Mouse (Mus musculus): ENCODE results near the gene Cacna1c.

Cacna1c gene

DNA sequence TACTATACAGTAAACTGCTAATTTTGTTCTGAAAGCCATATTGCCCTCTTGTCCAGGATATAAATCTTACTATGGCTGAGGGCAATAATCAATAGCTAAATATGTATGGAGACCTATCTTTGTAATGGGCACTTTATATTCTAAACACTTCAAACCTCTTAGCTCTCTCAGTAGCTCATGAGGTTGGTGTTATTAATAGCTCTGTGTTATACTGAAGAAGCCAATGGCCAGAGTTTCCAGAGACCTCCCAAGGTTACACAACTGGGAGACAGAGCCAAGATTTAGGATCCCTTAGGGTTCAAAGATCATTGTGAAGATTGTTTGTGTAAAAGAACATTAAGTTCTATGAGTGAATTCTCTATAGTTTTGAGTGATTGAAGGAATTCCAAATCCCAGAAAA is 30.5 kb downstream of the Cacna1c start:
- no peak for DNase-seq (ENCODE audit: extremely low read depth, low read depth)

DNA sequence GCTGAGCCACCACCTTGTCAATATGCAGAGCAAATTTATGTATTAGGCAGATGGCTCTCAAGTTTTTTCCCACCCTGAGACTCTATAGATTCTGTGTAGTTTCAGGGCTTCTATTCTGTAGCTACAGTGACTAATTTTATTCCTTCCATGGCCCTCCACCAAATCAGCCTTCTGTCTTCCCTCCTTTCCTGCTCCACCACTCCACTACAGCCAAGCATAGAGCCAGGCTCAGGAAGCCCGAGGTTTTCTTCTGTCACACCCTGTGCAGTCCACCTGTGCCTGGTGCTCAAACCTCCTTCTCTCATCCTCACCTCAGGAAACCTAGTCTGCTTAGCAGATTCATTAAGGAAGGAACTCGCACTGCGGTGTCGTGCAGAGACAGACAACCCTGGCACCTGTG is 51.1 kb downstream of the Cacna1c start:
- no peak for DNase-seq (ENCODE audit: extremely low read depth, low read depth)

DNA sequence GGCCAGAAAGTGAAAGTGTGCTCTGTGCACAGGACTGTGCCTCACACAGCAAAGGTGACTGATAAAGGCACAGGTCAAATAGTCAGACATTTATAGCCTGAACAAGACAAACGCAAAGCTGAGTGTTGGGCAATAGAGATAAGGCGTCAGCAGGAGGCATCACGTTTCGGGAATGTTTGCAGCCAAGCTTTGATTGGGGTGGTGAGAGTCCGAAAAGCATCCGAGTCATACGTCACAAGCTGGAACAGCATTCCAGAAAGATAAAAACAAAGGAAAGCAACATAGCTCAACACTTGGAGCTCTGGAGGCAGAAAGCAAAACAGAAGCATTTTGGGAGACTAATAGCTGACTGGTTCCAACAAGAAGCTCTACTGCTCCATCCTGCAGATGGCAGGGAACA is 56.7 kb downstream of the Cacna1c start:
- no peak for DNase-seq (ENCODE audit: extremely low read depth, low read depth)

DNA sequence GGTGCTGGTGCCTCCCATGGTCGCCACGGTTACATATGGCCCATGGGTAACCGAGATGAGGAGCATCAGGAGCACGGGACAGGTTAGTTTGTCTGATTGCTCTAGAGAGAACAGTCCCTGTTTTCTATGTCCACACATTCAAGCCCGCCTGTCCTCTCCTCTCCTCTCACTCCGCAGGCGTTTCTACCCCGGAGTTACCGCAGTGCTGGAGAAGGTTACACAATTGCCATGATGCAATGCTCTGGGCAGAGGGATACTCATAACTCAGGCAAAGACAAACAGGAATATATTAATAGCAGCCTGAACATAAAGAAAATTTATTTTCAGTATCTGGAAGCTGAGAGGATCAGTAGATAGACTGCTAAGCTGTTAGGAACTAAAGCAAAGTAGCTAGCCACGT is 58.5 kb downstream of the Cacna1c start:
- no peak for DNase-seq (ENCODE audit: extremely low read depth, low read depth)

DNA sequence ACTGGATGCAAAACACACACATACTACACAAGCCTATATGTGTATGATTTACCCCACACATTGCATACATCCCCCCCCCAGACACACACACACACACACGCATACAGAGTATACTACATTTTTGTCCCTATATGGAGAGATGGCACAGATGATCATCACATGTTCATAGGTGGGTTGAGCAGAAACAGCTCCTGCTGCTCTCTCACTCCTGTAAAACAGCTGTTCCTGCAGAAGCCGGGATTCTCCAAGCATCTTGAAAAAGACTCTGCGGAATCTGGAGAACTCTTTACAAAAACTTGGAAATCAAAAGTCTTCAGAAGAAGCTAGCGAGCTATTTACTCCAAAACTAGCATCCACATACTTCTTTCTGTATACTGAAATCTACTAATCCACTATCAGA is 63.4 kb downstream of the Cacna1c start:
- no peak for DNase-seq (ENCODE audit: extremely low read depth, low read depth)

DNA sequence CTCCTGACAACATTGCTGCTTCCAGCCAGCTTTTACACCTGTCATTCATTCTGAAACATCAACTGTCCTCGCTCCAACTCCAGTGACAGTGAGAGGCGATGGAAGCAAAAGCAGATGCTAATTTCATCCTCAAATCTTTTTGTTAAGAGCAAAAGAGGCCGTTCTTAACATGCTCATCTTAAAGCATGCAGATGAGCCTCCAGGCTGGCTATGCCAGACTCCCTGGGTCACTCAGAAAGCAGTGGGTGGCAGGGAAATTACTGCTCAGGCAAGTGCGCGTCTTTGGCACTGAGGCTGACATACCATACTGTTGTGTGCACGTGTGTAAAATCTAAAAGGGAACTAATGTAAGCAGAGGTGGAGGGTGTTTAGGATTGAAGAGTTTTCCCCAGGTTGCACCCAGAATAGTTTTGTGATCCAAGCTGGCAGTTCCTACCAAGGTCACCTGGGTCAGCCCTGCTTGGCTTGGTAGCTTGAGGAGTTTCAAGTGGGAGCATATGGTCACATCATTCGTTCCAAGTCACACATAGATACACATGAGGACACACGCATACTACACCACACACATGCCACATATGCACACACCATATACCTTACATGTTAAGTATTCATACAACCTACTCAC is 64.0 kb downstream of the Cacna1c start:
- no peak for DNase-seq (ENCODE audit: extremely low read depth, low read depth)

DNA sequence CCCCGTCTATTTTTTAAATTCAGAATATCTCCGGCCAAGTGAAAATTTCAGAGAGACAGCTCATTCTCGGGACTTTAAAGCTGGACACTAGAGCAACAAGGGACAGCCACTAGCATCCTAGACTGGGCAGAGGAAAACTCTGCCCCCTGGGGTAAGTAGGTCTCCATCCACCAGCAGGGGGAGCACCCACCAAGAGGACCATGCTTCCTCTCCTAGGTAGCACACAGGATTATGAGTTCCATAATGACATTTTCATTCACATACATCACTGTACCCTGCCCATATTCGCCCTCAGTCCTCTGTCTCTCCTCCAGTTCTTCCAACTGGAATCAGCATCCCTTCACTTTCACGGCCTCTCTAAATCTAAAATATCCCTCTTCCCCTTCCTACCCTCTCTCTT is 66.6 kb downstream of the Cacna1c start:
- DNase-seq (ENCODE audit: extremely low read depth, low read depth), result peak; percentile 9

DNA sequence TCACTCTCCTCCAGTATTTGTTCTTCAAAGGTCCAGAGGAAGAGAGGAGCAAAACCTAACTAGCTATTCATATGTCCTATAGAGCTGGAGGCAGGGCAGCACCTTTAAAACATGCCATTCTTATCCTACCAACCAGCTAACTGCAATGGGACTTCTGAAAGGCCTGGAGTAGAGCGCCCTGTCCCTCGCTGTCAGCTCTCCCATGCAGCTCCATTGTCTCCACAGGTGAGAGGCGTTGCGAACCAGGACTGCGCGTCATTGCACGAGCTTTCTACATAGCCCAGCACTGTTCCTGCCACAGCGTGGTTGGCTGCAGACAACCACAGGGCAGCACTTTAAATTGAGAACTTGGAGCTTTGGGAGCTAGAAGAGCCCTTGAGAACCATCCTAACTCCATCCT is 67.7 kb downstream of the Cacna1c start:
- no peak for DNase-seq (ENCODE audit: extremely low read depth, low read depth)

DNA sequence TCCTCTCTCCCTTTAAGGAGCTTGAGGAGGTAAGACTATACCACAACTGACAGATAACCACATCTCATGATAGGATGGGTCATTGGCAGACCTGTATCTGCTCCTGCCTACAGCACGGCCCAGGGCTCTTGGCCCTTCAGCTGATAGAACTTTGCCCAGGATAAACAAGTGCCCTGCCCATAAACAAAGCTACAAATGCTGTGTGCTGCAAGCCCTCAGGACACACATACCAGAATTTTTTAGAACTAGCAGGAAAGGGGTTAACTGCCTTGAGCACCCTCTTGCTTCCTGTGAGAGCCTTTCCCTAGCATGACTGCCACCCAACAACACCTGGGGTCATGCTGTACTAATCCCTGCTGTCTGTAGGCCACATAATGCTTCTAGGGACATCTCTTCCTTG is 68.1 kb downstream of the Cacna1c start:
- no peak for DNase-seq (ENCODE audit: extremely low read depth, low read depth)

DNA sequence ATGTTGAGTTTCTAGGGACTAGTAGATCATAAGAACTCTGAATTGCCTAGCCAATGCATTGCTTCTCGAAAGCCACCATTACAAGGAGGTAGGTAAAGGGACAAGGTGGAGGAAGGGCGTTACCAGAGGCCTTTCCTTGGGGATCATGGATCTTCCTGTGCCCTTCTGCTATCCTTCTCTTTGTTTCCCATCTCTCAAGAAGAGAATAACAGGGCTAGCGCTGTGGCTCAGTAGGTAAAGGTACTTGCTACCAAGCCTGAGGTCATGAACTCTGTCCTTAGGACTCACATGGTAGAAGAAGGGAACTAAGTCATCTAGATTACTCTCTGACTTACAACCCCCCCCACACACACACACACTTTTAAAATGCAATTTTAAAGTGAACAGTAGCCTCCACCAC is 69.2 kb downstream of the Cacna1c start:
- no peak for DNase-seq (ENCODE audit: extremely low read depth, low read depth)

DNA sequence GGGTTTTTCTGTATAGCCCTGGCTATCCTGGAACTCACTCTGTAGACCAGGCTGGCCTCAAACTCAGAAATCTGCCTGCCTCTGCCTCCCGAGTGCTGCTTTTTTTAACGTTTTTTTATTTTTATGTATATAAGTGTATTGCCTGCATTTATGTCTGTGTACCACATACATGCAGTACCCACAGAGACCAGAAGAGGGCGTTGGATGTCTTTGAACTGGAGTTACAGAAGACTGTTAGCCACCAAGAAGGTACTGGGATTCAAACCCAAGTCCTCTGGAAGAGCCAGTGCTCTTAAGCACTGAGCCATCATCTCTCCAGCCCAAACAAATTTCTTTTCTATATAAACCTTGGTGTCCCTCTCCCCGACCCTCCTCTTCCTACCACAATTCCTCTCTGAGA is 77.8 kb downstream of the Cacna1c start:
- no peak for DNase-seq (ENCODE audit: extremely low read depth, low read depth)

DNA sequence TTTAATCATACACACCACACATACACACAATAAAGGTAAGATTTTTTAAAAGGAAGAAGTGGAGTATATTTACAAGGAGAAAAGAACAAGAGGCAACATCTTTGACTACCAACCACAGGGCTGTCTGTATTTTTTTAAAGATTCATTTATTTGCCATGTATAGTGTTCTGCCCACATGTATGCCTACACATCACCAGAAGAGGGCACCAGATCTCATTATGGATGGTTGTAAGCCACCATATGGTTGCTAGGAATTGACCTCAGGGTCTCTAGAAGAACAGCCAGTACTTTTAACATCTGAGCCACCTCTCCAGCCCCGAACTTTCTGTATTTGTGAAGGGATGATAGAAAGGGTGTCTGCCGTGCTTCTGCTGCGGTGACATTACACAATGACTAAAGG is 79.9 kb downstream of the Cacna1c start:
- no peak for DNase-seq (ENCODE audit: extremely low read depth, low read depth)

DNA sequence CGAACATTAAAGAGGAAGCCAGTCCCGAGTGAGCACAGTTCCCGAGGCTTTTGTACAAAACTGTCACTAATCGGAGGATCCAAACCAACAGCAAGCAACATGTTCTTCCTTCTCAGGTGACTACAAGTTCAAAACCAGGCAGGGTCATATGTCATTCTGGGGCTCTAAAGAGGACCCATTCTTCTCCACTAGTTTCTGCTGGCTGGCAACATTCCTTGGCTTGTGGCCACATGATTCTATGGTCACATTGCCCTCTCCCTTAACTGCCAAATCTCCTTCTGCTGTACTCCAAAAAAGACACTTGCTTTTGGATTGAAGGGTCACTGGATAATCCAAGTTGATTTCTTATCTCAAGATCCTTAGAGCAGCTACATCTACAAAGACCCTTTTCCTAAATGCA is 82.9 kb downstream of the Cacna1c start:
- DNase-seq (ENCODE audit: extremely low read depth, low read depth), result no peak

DNA sequence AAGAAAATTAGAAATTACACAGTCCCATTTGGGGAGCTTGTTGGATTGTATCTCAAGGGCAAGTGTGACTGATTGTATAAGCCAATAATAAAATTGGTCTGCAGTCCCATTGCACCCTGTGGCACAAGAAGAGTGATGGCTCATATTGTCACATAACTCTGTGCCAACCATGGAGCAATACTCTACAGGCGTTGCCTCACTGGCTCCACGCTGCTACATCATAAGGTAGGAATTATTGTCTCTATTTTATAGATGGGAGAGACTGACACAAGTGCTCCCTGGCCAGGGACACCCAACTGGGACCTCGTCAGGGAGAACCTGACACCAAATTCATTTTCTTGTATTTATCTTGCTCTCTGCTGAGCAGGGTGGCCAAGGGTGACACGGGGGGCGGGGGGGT is 85.8 kb downstream of the Cacna1c start:
- DNase-seq (ENCODE audit: extremely low read depth, low read depth), result no peak

DNA sequence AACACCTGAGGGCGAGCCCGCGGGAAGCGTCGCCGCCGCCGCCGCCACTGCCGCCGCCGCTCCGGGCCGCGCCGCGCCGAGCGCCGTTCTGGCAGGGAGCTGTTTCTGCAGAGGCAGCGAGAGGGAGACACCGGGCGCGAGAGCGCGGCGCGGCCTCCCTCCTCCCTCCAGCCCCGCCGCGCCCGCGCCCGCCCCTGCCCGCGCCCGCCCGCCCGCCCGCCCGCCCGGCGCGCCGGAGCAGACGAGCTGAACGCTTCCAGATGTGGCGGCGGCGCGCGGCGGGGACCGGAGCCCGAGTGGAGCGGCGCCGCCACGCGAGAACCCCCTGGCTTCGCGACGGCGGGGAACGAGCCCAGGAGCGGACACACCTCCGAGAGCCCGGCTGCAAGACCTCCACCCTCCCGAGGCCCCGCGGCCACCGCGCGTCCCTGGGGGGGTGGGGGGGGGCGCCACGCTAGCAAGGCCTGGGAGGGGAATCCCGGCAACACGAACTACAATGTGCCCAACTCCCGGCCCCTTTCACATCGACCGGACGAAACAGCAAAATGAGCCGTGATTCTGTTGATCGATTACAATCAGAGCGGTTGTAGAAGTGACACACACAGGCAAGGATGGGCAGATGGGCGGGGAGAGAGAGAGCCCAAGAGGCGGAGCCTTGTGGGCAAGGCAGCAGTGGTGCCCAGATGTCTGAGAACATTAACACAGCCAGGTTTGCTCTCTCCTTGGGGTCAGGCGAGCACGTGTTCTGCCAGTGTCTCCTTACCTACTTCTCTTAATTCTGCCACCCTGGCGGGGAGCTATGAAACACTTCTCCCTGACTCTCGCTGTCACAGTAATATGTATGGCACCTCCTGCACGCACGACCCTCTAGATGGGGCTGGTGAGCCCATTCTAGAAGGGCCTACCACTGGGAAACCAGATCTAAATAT is 87.5 kb downstream of the Cacna1c start:
- no peak for DNase-seq (ENCODE audit: extremely low read depth, low read depth)

DNA sequence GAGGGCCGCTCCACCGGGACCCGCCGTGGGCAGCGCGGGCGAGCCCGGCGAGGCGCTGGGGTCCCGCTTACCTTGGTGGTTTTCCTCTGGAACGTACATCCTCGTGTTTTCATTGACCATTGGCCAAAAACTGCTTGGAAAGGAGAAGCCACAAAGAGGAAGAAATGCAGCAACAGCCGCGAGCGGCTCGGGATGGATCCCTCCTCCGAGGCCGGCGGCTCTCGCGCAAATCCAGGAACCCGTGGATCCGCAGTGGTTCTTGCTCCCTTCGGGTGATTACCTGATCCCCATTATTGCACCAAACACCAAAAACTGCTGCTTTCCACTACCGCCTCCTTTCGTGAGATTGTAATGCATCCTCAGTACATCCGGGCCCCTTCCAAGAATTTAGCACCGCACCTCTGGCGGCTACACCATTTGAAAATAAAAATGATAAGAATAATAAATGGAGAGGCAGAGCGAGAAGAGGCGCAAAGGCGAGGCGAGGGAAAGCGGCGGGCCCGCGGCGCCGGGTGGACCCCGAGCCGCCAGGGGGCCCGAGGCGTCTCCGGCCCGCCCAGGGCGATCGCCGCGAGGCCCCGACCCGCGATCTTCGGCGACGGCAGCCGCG is 88.3 kb downstream of the Cacna1c start:
- DNase-seq (ENCODE audit: extremely low read depth, low read depth), result no peak

DNA sequence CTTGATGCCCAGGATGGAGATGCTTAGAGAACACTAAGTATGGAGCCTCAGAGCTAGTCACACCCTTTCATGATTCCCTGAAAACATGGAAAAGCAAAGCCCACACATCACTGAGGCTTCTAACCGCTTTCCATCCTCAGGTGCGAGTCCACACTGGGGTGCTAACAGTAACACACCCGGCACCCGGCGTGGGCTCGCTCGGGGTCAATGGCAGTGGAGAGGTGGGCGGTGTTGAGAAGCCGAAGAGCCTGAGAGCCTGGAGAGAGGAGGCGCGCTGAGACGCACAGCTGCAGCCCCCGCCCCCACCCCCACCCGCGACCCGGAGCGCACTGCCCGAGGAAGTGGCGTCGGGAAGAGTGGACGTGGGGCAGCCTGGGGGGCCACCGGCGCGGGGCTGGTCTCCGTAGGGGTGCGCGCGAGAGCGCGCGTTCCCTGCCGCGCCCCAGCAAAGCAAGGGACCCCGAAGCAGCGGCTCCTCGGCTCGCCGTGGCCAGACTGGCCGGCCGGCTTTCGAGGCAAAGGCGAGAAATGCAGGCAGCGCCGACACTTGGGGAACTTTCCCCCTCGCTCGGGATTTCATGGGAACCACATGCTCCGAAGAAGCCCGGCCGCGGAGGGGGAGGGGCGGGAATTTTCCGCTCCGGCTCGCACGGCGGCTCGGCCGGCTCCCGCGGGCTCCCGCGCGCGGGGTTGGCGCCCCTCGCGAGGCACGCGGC is 88.9 kb downstream of the Cacna1c start:
- DNase-seq (ENCODE audit: extremely low read depth, low read depth), result no peak

DNA sequence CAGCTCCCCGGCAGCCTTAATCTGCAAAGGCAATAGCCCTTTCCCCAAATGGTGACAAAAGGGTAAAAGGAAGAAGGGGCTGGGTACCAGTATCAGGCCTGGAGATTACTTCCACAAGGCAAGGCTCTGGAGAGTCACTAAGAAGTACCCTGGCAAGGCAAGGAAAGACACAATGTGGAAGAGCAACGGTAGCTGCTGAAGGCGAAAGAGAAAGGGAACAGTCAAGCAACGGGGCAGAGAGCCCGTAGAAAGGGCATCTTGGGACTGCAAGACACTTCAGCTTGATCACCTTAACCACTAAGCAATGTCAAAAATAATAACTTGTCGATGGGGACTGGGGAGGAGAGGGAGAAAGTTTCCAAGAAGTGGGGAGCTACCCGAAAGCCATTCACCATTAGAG is 89.5 kb downstream of the Cacna1c start:
- DNase-seq (ENCODE audit: extremely low read depth, low read depth), result no peak

DNA sequence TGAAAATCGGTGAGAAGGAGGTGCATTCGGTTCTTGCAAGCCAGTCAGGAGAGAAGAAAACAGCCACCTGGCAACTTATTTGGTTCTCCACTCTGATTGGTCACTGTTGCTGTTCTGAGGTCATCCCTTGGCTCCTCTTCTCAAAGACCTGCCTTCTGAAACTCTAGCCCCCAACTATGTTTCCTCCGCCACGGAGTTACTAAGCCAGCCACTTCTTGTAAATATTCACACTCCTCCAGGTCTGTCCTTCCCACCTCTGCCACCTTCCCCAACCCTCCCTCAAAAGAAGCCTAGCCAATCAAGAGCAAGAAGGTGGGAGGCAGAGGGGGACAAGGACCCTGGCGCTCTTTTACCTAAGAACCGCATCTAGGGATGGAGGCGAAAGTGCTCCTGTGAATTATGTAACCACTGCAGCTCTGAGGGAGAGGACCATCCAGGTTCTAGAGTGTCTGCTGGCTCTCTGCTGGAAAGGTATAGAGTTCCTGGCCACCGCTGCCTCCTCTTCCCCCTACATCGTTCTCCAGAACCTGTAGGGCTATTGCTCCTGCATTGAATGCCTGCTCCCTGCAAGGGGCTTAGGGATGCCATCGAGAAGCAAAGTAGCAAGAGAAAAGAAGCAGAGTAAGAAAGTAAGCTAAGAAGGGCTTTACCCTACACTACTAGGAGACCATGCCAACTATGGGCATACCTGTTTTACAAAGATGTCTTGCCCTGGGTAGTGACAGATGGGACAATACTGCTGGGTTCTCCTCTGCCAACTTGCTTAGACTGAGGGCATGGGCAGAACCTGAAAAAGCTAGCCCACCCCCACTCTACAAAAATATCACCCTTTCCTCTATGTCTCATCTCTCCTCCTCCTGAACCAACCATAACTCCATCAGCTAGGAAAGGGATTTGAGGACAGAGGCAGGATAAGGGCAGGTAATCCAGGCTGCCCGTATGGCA is 90.3 kb downstream of the Cacna1c start:
- DNase-seq (ENCODE audit: extremely low read depth, low read depth), result no peak

DNA sequence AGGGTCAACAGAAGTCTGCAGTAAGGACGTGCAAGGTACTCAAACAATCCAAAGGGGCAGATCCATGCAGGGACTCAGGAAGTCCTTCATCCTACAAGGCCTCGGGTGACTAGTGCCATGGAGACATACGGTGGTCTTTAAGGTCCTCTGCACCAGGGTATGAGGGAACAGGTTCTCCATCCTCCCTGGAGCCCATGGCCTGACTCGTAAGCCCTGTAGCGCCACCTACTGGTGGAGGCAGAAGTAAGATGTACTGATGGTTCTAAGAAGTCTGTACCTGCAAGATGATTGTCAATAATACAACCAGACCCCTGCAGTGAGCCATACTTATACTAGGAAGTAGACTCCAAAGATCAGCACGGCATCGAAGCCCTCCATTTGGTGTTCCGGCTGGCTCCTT is 92.0 kb downstream of the Cacna1c start:
- peak; percentile 32 for DNase-seq (ENCODE audit: extremely low read depth, low read depth)

DNA sequence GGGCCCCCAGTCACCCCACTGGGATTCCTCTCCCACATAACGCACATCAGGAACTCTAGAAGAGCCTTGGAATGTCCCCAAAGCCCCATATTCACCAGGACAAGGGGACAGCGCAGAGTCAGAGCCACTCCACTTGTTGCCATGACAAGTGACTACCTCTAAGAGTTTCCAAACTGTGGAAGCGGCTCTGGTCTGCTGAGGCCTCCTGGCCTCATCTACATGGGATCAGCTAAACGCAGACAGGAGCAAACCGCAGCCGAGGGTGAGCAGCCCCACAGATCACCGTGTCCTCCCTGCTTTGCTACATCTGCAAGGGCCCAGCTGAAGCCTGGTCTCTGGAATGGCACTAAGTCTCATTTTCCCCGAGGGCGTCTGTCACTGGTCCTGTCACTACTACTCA is 93.3 kb downstream of the Cacna1c start:
- DNase-seq (ENCODE audit: extremely low read depth, low read depth), result no peak
